Mouse (Mus musculus) G1E (cell line): Measurements from ENCODE around the gene Hs2st1.

Experiments used
- CTCF ChIP-seq: IDR thresholded peaks from 2 replicates; pipeline ENCODE4 v1.5.1; 2012; ENCODE audit warnings: low read depth, low read length, inconsistent platforms, mixed read lengths
- GATA1 ChIP-seq: IDR thresholded peaks from 2 replicates; pipeline ENCODE4 v1.6.1; 2012; ENCODE audit warnings: borderline replicate concordance, low read length, inconsistent platforms, mixed read lengths
- POLR2AphosphoS5 ChIP-seq: IDR thresholded peaks from 2 replicates; pipeline ENCODE4 v1.6.1; 2012; ENCODE audit warnings: low read depth, low read length, inconsistent platforms; ENCODE audit not compliant: insufficient replicate concordance
- TAL1 ChIP-seq: conservative IDR thresholded peaks from 2 replicates; pipeline ENCODE4 v1.6.1; 2012; ENCODE audit warnings: low read depth, low read length, inconsistent platforms, mixed read lengths

- TF ChIP-seq CTCF (no peak), TAL1 (no peak), POLR2AphosphoS5 (no peak), GATA1 (no peak)
Measured at GRCm38 (mm10) chr3:144592992-144593785, 23.2 kb upstream of the Hs2st1 start.
